Mouse (Mus musculus) layer of hippocampus, adult 9-11 months (tissue): ENCODE data around the gene Plpp2.

Experiments used
- DNase-seq: peaks from one replicate; pipeline ENCODE4 v3.0.0; 2022

The Plpp2 gene

DNA sequence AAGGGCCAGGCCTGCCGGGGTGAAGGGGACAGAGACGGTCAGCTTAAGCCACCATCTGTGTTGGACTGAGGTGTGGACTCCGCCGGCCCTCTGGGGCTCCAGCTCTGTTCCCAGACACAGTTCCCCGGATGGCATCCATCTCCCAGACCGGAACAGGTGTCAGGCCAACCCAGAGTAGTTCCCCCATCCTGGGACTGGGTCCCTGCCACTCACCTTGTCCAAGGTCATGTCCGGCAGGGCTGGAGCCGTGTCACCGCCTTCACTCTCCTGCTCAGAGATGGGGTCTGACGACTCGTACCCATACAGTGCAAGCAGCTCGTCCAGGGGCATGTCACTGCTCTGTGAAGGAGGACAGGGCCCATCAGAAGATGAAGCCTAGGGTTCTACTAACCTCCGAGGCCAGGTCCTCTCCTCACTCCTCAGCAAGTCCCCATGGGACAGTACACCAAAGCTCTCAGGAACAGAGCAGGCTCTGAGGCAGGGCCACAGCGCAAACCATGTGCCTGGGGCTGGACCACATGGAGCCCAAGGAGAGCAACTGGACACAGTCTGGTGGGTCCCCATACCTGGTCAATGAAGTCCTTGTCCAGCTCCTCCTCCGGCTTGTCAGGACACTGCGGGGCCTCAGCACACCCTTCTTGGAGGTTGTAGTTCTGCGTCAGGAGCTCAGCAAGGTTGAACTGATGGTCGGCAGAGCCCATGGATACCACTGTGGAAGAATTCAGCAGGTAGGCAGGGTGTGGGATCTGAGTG, 15.6 kb upstream of the Plpp2 start:
- no peak for DNase-seq

DNA sequence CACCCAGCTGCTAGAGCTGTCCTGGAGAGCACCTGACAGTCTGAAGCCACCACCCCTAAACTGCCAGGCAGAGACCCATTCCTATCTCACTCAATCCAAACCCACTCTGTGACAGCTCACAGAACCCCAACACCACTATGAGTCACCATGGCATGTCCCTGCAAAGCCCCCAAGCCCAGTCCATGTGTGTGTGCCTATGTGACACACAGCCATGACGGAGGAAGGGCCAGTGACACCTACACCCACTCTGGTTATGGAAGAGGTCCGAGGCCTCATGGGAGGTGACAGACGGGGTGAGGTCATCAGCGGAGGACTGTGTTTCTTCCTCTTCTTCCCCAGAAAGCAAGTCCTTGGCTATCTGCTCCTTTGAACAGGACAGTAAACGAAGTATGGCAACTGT, 14.9 kb upstream of the Plpp2 start:
- no peak for DNase-seq

DNA sequence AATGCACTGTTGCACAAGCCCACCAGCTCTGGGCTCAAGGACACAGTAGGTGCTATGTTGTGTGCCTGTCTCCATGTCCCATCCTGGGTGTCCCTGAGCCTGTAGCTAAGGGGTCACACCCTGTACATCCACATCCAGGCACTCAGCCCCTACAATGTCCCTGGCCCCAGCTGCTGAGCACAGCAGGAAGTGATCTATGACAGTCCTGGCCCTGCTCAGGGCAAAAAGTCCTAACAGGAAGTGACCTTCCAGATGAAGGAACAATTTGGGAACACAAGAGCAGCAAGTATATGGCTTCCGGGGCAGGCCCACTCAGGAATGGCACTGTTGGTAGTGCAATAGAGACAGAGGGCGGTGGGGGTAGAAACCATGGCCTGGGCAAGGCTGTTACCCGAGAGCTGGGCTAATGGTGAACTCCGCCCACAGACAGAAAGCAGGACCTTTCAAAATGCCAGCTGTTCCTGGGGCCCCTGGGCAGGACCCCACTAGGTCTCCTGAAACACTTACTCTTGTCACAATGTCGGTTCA, 13.6 kb upstream of the Plpp2 start:
- no peak for DNase-seq

DNA sequence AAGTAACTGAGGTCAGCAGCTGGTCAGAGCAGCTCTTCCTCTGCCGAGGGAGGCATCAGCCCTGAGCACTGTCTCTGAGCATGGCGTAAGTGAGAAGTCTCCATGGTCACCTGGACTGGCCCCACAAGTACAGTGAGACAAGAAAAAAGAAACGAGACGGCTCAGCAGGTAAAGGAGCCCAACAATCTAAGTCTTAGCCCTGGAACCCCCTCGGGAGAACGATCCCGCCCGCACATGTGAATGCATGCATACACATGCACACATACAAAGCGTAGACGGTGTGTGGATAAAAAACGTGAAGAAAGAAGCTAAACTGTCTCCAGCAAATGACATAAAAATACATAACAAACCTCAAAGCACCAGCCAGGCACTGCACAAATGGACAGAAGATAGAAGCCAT, 12.9 kb upstream of the Plpp2 start:
- no peak for DNase-seq

DNA sequence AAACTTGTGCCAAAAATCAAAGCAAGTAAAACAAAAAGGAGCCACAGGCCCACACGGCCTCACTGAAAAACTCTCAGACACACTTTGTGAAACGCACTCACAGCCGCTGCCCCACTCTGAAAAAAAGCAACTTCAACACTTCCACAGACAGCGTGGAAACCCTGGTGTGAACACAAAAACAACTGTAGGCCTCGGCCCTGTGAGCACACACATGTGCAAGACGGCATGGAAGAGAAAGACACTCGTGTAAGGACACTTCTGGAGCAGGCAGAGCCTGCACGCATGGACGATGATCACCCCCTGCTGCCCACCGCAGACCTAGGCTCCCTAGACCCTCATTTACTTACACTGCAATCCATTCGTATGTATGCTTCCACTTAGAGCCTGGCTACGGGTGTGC, 12.3 kb upstream of the Plpp2 start:
- DNase-seq, result no peak

DNA sequence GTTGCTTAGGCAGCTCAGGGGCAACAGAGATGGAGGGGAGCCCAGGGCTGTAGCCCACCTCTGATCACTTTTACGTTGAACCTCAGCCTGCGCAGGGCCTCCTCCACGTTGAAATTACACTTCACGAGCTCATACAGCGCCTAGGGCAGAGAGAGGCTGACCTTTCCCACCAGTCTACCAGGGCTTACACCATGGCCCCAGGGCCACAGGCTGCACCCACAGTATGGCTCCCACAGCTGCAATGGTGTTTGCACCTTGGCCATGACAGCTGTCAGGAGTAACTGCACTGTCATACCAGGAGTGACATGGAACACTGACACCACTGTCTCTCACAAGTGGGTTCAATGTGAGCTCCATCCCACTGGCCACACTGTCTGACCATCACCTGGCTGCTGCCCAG, 11.0 kb upstream of the Plpp2 start:
- no peak for DNase-seq

DNA sequence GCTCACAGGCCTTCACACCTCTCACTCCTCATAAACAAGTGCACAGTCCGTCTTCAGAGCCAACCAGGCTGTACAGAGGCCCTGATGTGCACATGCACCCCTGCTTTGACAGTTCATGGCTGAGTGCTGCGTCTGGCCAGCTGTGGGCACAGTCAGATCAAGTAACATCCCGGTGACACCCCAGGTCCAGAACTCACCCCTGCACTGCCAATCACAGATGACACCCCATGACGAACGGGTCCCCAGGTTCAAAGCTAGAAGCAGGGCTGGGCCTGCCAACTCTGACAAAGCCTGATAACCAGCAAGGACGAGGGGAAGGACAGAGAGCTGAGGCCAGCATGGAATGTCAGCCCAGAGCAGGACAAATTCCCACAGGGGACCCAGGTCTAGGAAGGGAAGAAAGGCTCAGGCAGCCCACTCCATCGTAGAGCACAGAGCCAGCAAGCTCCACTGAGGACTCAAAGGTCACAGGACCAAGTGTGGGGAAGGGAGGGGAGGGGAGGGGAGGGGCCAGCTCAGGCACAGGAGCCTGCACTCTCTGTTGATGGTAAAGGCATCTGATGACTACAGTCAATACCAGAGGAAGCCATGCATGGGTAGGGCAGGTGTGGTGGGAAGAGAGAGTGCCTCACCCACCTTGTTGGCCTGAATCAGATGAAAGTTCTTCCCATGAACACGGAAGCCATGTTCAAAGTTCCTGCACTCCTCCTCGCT, 10.4 kb upstream of the Plpp2 start:
- DNase-seq, result no peak

DNA sequence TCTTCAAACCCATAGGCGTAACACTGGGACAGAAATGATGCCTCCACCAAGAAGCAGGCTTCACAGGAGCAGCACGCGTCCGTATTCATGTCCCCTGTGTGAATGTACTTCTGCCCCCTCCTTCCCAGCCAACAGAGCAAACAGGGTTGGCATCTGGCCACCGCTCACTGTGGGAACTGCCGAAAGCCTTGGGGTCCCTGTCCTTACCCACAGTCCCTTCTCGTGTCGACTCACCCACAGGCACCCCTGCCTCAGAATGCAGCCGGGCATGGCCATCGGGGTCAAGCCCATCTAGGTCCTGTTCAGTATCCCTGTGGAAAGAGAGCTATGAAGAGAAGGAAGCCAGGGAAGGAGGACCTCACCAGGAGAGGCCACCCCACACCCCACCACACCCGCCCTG, 8.6 kb upstream of the Plpp2 start:
- DNase-seq, result no peak

DNA sequence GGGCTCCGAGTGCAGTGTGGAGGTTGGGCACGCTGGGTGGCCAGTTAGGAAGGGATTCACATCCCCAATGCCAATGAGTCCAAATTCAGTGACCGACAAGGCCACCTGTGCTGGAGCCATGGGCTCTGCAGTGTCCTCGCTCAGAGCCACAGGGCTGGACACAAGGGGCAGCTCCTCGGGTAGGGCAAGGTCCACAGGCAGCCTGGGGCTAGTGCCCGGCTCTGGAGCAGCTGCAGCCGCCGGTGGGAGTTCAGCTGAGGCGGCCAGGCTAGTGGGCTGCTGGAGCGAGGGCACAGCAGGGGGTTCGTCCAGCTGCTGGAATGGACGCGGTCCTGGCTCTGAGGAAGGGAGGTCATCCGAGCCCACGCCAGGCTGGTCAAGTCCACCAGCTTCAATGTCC, 7.9 kb upstream of the Plpp2 start:
- no peak for DNase-seq

DNA sequence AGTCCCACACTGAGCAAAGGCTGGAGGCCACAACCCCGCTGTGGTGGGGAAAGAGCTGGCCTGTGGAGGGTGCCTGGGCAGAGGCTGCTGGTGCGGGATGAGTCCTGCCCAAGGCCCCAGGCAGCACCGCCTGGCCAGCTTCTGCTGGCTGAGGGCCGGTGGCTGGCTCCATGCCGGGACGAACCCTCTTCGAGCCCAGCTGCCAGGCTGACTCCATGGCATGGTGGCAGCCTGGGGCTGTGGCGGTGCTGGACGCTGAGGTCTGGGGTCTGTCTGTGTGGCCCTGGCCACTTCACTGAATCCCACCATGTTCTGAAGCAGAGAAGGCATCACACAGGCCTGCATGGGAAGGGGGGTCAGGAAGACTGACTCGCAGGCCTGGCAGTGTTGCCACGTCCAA, 7.2 kb upstream of the Plpp2 start:
- DNase-seq, result no peak

DNA sequence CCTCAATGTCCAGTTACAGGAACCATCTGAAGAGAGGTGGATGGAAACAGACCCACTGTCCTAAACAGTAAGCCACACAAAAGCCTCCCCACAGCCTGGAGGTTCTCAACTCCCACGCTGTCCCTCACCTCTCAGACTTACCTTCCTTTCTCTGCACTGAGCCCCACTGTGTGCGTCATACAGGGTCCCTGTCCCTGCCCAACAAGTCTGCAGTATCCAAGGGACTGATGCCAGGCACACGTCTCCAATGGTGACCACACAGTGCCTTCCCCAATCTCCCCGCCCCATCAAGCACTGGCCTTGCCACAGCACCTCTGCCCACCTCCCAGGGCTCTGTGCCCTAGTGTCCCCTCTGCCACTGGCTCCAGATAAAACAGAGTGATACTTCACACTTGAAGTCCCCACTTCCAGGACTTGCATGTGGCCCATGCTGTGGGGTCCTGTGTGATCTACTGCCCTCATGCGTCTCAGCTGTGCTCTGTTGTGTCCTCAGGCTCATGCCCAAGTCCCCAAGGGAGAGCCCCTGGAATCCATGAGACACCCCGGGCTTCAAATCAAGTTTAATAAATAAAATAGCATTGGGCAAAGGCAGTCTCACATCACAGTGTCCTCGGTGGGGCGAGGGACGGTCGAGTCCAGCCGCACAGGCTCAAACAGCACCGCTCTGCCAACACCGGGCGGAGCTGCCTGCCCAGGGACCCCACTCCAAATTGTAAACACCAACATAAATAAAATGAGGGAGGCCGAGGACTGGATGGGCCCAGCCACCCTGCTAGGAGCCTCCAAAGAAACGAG, 6.3 kb upstream of the Plpp2 start:
- DNase-seq, result no peak

DNA sequence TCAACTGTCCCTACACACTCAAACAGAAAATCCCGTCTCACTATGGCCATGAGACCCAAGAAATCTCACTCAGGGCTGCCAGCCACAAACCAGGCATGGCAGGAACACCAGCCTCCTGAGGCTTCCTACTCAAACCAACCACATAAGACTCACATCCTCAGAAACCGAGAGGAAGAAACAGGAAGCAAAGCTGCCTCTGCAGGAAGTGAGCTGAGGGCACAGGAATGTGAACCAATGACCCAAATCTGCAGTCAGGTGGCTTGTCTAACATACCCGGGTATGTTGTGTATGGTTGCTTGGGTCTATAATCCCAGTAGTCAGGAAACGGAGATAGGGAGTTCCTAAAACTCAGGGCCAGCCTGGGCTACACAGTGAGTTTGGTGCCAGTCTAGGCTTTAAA, 5.3 kb upstream of the Plpp2 start:
- no peak for DNase-seq

DNA sequence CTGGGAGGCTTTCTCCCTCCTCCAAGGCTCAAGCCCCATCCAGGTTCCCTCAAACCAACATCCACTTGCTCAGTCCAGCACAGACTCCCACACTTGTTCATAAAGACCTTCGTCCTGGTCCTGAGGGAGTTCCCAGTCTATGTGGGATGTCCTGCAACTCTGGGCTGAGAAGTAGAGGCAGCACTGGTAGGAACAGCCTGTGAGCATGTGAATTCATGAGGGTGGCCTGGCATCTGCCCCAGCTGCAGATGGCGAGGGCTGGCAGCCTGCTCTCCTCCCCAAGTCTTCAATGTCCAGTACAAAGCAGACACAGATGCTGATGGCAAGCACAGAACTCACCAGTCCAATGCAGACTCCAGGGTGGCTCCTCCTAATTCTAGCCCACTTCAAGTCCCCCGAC, 4.7 kb upstream of the Plpp2 start:
- DNase-seq, result peak; percentile 71

DNA sequence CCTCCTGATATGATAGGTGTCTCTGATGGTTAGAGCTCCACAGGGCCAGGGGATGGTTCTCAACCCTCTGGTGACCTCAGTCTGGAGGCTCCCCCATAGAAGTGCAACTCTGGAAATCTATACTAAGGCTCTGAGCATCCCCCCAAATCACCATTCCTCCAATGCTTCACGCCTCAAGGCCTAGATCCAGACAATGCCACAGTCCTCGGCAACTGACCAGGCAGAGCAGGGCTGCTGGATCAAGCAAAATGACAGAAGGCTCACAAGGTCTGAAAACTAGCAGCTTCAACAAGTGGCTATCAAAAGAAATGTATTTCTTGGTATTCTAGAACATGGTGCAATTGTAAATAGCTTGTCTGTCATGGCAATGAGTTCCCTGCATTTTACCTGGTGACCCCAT, 4.2 kb upstream of the Plpp2 start:
- no peak for DNase-seq

DNA sequence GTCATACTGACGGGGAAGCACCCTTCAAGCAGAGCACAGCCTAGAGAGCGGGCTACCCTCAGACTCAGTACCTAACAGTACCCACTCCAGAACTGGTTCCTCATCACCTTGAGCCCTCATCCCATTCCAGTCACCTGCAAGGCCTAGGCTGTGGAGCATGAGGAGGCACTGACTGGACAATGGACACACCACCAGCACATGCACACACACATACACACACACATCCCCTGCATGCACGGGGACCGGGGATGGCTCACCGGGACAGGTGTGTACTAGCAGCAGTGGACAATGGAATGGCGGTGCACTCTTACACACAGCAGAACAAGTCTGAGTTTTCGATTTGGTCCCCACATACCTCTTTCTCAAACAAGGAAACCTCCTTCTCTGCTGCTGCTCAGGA, 3.7 kb upstream of the Plpp2 start:
- DNase-seq, result no peak

DNA sequence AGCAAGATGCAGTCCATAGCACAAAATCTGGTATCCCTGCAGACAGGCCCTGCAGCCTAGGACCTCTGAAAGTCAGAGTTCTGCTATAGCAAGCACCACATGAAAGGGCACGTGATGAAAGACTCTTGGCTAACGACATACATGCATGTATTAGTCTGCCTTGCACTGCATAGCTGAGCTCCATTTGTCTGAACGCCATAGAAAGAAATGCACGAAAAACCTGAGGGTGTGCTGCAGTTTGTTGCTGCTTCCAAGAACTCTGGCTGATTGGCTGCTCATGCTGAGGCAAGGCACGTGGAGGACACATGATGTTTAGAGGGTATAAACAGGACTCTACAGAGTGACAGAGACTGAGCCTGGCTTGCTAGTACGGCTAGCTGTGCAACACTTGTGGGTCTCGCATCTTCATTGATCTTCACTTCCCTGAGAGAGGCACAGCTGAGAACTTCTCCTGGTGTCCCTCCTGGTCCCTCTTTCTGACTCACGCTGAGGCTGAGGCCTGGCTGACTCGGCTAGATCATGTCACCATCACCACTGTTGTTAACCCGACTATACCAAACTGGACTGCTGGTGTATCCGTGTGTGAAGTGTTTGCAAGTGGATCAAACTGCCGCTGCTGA, 3.0 kb upstream of the Plpp2 start:
- DNase-seq, result no peak

DNA sequence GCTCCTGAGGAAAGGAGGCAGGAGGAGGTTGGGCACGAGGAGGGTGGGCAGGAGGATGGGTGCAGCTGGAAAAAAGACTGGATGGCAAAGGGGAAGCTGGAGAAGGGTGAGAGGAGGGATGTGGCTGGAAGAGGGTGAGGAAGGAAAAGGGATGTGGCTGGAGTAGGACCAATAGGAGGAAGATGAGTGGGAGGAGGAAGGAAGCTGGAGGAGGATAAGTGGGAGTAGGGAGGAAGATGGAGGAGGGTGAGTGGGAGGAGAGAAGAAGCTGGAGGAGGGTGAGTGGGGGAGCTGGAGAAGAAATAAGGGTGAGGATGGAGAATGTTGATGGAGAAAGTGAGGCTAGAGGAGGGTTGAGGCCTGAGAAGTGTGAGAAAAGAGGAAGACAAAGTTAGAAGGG, 1.8 kb upstream of the Plpp2 start:
- no peak for DNase-seq

DNA sequence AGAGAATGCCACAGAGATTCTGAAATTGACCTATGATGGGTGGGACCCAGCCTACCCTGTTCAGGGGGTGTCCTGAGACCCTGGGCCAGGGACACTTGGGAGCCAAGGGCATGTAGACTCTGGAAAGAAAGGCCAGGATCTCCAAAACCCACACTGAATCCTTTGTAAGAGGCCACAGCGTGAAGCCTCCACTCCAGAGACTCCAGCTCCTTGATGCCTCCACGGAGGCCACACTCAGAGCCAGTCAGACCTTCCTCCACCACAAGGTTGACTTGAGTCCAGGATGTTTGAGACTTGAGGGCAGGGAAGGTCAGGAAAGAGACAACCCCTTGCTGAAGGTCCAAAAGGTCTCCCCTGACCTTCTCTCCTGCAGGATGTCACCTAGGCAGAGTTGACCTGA, 830 bp upstream of the Plpp2 start:
- DNase-seq, result no peak

DNA sequence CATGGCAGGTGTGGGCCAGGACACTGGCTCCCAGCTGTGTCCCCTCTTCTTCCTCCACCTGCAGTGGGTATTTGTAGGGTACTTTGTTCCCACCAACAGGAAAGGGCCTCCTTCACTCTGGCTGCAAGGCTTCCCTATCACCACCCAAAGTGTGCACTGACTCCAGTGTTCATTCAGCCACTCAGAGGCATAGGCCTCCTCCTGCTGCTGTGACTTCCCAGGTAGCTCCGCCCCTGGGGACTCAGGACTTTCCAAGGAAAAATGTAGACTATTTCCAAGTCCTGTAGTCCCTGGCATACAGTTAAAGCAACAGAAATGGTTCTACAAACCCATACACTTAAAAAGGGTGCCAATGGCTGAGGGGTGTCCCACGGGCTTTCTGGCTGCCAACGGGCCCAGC, 918 bp downstream of the Plpp2 start:
- no peak for DNase-seq

DNA sequence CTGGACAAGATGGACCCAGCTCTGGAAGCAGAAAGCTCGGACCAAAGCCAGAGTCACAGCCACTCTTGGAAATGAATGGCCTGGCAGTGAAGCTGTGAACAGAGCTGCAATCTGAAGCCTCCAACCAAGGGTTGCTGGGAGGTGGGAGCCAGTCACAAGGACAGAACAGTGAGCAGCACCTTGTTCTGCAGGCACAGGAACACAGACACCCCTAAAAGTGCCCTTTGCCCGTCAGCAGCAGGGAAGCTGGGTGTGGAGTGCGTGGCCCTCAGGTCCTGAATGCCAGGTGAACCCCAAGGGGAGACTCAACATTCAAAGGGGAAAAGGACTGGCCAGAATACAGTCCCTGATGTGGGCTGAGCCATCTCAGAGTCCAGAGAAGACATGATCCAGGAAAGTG, 2.0 kb downstream of the Plpp2 start:
- no peak for DNase-seq

DNA sequence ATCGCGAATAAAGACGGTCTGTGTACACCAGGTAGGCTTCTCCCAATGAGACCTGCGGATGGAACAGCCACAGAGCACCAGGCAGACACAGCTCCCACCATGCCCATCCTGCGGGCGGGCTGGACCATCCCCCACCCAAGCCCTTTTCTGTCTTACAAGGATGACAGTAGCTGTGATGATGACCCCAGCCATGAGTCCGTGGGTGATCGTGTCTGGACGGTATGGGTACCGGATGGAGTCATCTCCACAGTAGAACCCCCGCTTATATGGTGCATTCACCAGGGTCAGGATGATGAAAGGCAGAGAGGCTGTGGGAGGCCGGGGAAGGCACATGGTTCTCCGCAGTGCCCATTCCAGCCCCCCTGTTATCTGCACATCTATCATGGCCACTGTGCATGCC, 2.9 kb downstream of the Plpp2 start:
- DNase-seq, result peak; percentile 1

DNA sequence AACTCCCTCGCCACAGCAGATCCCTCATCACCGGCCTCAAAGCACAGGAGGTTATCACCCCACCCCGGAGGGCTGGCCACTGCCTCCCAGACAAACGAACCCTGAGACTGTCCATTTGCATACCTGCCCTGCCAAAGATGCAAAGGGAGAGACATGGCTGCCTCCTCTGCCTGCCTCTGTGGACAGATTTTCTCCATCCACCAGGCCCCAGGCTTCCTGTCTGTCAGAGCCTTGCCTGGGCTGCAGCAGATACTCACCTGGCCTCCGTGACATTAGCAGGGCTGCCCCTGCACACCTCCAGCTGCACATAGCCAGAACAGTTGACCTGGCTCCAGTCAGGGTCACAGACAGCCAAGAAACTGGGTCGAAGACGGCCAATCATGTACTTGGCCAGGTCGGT, 3.4 kb downstream of the Plpp2 start:
- no peak for DNase-seq

DNA sequence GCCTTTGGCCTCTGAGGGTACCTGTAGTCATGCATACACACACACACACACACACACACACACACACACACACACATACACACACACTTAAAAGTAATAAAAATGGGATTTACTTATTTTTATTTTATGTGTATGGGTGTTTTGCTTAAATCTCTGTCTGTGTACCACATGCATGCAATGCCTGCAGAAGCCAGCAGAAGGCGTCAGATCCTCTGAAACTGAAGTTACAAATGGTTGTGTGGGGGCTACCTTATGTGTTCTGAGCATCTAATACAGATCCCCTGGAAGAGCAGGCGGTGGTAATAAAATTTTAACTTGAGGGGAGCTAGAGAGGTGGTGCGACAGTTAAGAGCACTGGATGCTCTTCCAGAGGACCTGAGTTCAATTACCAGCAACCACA, 5.5 kb downstream of the Plpp2 start:
- no peak for DNase-seq
